Mouse (Mus musculus): ENCODE results near the gene Ush1c. TPM values are rescaled to one million over a fixed set of nuclear protein-coding genes. Genes with fewer than 3 reads are reported as not detected.

Ush1c gene
- polyA plus RNA-seq, 1 experiment: not detected

- Histone ChIP-seq H3K4me1 (ENCODE audit: control insufficient read depth, insufficient read depth, low read length) (no peaks in the 10 kb centered on the region), H3K27ac (ENCODE audit: insufficient read depth, low read depth, low read length) (no peak overlapping the region), H3K4me3 (ENCODE audit: insufficient read depth, low read depth, low read length) (no peak overlapping the region)
- TF ChIP-seq POLR2A (IDR thresholded peaks at IDR 0.05; ENCODE audit: insufficient read depth, low read depth, low read length): no peak
- TF ChIP-seq CTCF (IDR thresholded peaks at IDR 0.05; ENCODE audit: insufficient read depth, low read depth, low read length): no peak
- WGBS: 80% methylated on average over 4 of the region's 4 CpGs
Observed at GRCm38 (mm10) chr7:46251841-46252240, 13.5 kb upstream of the Ush1c start.

GRCm38 (mm10) chr7:46247606-46248005, 9.3 kb upstream of the Ush1c start:
- no peak overlapping the region for H3K27ac ChIP-seq (ENCODE audit: insufficient read depth, low read depth, low read length)
- no peak for TF ChIP-seq CTCF (IDR thresholded peaks at IDR 0.05; ENCODE audit: insufficient read depth, low read depth, low read length)
- no peak for TF ChIP-seq POLR2A (IDR thresholded peaks at IDR 0.05; ENCODE audit: insufficient read depth, low read depth, low read length)
- no peak overlapping the region for H3K4me3 ChIP-seq (ENCODE audit: insufficient read depth, low read depth, low read length)
- H3K4me1 ChIP-seq (ENCODE audit: control insufficient read depth, insufficient read depth, low read length): no peaks in the 10 kb centered on the region
- 89% methylated on average over 3 of the region's 3 CpGs for WGBS

- no peak overlapping the region for H3K4me3 ChIP-seq (ENCODE audit: insufficient read depth, low read depth, low read length)
- H3K27ac ChIP-seq (ENCODE audit: insufficient read depth, low read depth, low read length): no peak overlapping the region
- TF ChIP-seq CTCF (IDR thresholded peaks at IDR 0.05; ENCODE audit: insufficient read depth, low read depth, low read length) (no peak), POLR2A (IDR thresholded peaks at IDR 0.05; ENCODE audit: insufficient read depth, low read depth, low read length) (no peak)
- H3K4me1 ChIP-seq (ENCODE audit: control insufficient read depth, insufficient read depth, low read length): no peaks in the 10 kb centered on the region
Observed at GRCm38 (mm10) chr7:46246876-46247275, 8.6 kb upstream of the Ush1c start.

GRCm38 (mm10) chr7:46240696-46241095, 2.4 kb upstream of the Ush1c start, which contains the start of gene Otog:
Gene Otog (plus strand): TSS chr7:46240987.
- Histone ChIP-seq H3K4me3 (ENCODE audit: insufficient read depth, low read depth, low read length) (no peak within 1 kb of the TSS), H3K4me1 (ENCODE audit: control insufficient read depth, insufficient read depth, low read length) (no peaks in the 10 kb centered on the region; the same call in 1 of the 2 replicates), H3K27ac (ENCODE audit: insufficient read depth, low read depth, low read length) (no peak within 1 kb of the TSS)
- TF ChIP-seq POLR2A (IDR thresholded peaks at IDR 0.05; ENCODE audit: insufficient read depth, low read depth, low read length): no peak
- TF ChIP-seq CTCF (IDR thresholded peaks at IDR 0.05; ENCODE audit: insufficient read depth, low read depth, low read length): no peak
- 57% methylated on average over 2 of the region's 2 CpGs for WGBS

- WGBS: 89% methylated on average over 4 of the region's 4 CpGs
- Histone ChIP-seq H3K27ac (ENCODE audit: insufficient read depth, low read depth, low read length) (no peak overlapping the region), H3K4me3 (ENCODE audit: insufficient read depth, low read depth, low read length) (no peak overlapping the region), H3K4me1 (ENCODE audit: control insufficient read depth, insufficient read depth, low read length) (no peaks in the 10 kb centered on the region; the same call in 1 of the 2 replicates)
- TF ChIP-seq CTCF (IDR thresholded peaks at IDR 0.05; ENCODE audit: insufficient read depth, low read depth, low read length) (no peak), POLR2A (IDR thresholded peaks at IDR 0.05; ENCODE audit: insufficient read depth, low read depth, low read length) (no peak)
Observed at GRCm38 (mm10) chr7:46240091-46240490, 1.8 kb upstream of the Ush1c start.

- Histone ChIP-seq H3K4me3 (ENCODE audit: insufficient read depth, low read depth, low read length) (no peak overlapping the region), H3K4me1 (ENCODE audit: control insufficient read depth, insufficient read depth, low read length) (no peaks in the 10 kb centered on the region; the same call in 1 of the 2 replicates), H3K27ac (ENCODE audit: insufficient read depth, low read depth, low read length) (no peak overlapping the region)
- 88% methylated on average over 7 of the region's 7 CpGs for WGBS
- TF ChIP-seq CTCF (IDR thresholded peaks at IDR 0.05; ENCODE audit: insufficient read depth, low read depth, low read length): no peak
- TF ChIP-seq POLR2A (IDR thresholded peaks at IDR 0.05; ENCODE audit: insufficient read depth, low read depth, low read length): no peak
Observed at GRCm38 (mm10) chr7:46237192-46237591, 1.1 kb downstream of the Ush1c start.

GRCm38 (mm10) chr7:46236363-46236762, 1.9 kb downstream of the Ush1c start:
- TF ChIP-seq POLR2A (IDR thresholded peaks at IDR 0.05; ENCODE audit: insufficient read depth, low read depth, low read length) (no peak), CTCF (IDR thresholded peaks at IDR 0.05; ENCODE audit: insufficient read depth, low read depth, low read length) (no peak)
- no peaks in the 10 kb centered on the region; the same call in 1 of the 2 replicates for H3K4me1 ChIP-seq (ENCODE audit: control insufficient read depth, insufficient read depth, low read length)
- no peak overlapping the region for H3K4me3 ChIP-seq (ENCODE audit: insufficient read depth, low read depth, low read length)
- WGBS: 79% methylated on average over 15 of the region's 15 CpGs
- no peak overlapping the region for H3K27ac ChIP-seq (ENCODE audit: insufficient read depth, low read depth, low read length)

GRCm38 (mm10) chr7:46235948-46236347, 2.4 kb downstream of the Ush1c start:
- 79% methylated on average over 18 of the region's 18 CpGs for WGBS
- TF ChIP-seq CTCF (IDR thresholded peaks at IDR 0.05; ENCODE audit: insufficient read depth, low read depth, low read length) (no peak), POLR2A (IDR thresholded peaks at IDR 0.05; ENCODE audit: insufficient read depth, low read depth, low read length) (no peak)
- Histone ChIP-seq H3K4me1 (ENCODE audit: control insufficient read depth, insufficient read depth, low read length) (no peaks in the 10 kb centered on the region; the same call in 1 of the 2 replicates), H3K4me3 (ENCODE audit: insufficient read depth, low read depth, low read length) (no peak overlapping the region), H3K27ac (ENCODE audit: insufficient read depth, low read depth, low read length) (no peak overlapping the region)

GRCm38 (mm10) chr7:46226936-46227335, 11.4 kb downstream of the Ush1c start:
- H3K4me3 ChIP-seq (ENCODE audit: insufficient read depth, low read depth, low read length): no peak overlapping the region
- no peak overlapping the region for H3K27ac ChIP-seq (ENCODE audit: insufficient read depth, low read depth, low read length)
- TF ChIP-seq POLR2A (IDR thresholded peaks at IDR 0.05; ENCODE audit: insufficient read depth, low read depth, low read length): no peak
- peaks cover 6% of the 10 kb centered on the region; the same call in 1 of the 2 replicates for H3K4me1 ChIP-seq (ENCODE audit: control insufficient read depth, insufficient read depth, low read length)
- WGBS: 65% methylated on average over 4 of the region's 4 CpGs

- Histone ChIP-seq H3K4me1 (ENCODE audit: control insufficient read depth, insufficient read depth, low read length) (peaks cover 6% of the 10 kb centered on the region; the same call in 1 of the 2 replicates), H3K27ac (ENCODE audit: insufficient read depth, low read depth, low read length) (no peak overlapping the region), H3K4me3 (ENCODE audit: insufficient read depth, low read depth, low read length) (no peak overlapping the region)
- WGBS: 49% methylated on average over 7 of the region's 7 CpGs
- TF ChIP-seq CTCF (IDR thresholded peaks at IDR 0.05; ENCODE audit: insufficient read depth, low read depth, low read length) (peak; percentile 68; the same call in 1 of the 2 replicates), POLR2A (IDR thresholded peaks at IDR 0.05; ENCODE audit: insufficient read depth, low read depth, low read length) (no peak)
Observed at GRCm38 (mm10) chr7:46226253-46226652, 12.1 kb downstream of the Ush1c start.
